Mouse (Mus musculus): ENCODE data around the gene Bcas1. TPM values are rescaled to one million over a fixed set of nuclear protein-coding genes. Genes with fewer than 3 reads are reported as not detected.

Bcas1 gene
- total RNA-seq, 2 experiments from 2014 or later, result 0.12 to 0.67 TPM

GRCm38 (mm10) chr2:170354963-170355367 lies 72.7 kb downstream of the Bcas1 start:
- intact Hi-C loops (cut with DNase I), result loop anchor here (1.0 to 2.0 kb wide), 2 partner anchors 46 to 154 kb away; no protein-coding TSS in a partner anchor
- DNase-seq, result peak; percentile 72 to 86

GRCm38 (mm10) chr2:170352273-170352672 lies 75.4 kb downstream of the Bcas1 start:
- intact Hi-C loops (cut with DNase I), result no loop called here
- no peak for DNase-seq

GRCm38 (mm10) chr2:170351847-170352246 lies 75.8 kb downstream of the Bcas1 start:
- DNase-seq, result no peak

GRCm38 (mm10) chr2:170349784-170350183 lies 77.9 kb downstream of the Bcas1 start:
- DNase-seq, result no peak
- intact Hi-C loops (cut with DNase I), result loop anchor here (5.0 kb wide), 1 partner anchor 132 kb away; no protein-coding TSS in a partner anchor

More at GRCm38 (mm10) chr2:170351847-170352246, 75.8 kb downstream of the Bcas1 start:
- intact Hi-C loops (cut with DNase I), result no loop called here

- intact Hi-C loops (cut with DNase I), result loop anchor here (5.0 kb wide), 1 partner anchor 132 kb away; no protein-coding TSS in a partner anchor
- no peak for DNase-seq
Measured at GRCm38 (mm10) chr2:170349096-170349495, 78.5 kb downstream of the Bcas1 start.

GRCm38 (mm10) chr2:170347131-170347765 lies 80.4 kb downstream of the Bcas1 start:
- DNase-seq, result peak; percentile 62 to 79
- intact Hi-C loops (cut with DNase I), result loop anchor here (2.0 to 5.0 kb wide), 2 partner anchors 130 to 230 kb away; no protein-coding TSS in a partner anchor

GRCm38 (mm10) chr2:170345410-170345793 lies 82.2 kb downstream of the Bcas1 start:
- DNase-seq, result no peak
- intact Hi-C loops (cut with DNase I), result loop anchor here (5.0 kb wide), 1 partner anchor 128 kb away; no protein-coding TSS in a partner anchor

GRCm38 (mm10) chr2:170344502-170345409 lies 82.9 kb downstream of the Bcas1 start:
- intact Hi-C loops (cut with DNase I), result loop anchor here (5.0 kb wide), 1 partner anchor 127 kb away; no protein-coding TSS in a partner anchor
- DNase-seq, result no peak

- intact Hi-C loops (cut with DNase I), result no loop called here
- no peak for DNase-seq
Measured at GRCm38 (mm10) chr2:170343819-170344317, 83.8 kb downstream of the Bcas1 start.

- intact Hi-C loops (cut with DNase I), result no loop called here
- DNase-seq, result peak; percentile 79 to 87
Measured at GRCm38 (mm10) chr2:170343133-170343818, 84.4 kb downstream of the Bcas1 start.

GRCm38 (mm10) chr2:170342312-170342830 lies 85.3 kb downstream of the Bcas1 start:
- no peak for DNase-seq
- intact Hi-C loops (cut with DNase I), result no loop called here

- no peak for DNase-seq
- intact Hi-C loops (cut with DNase I), result loop anchor here (2.0 kb wide), 1 partner anchor 18 kb away; no protein-coding TSS in a partner anchor
Measured at GRCm38 (mm10) chr2:170341179-170341578, 86.5 kb downstream of the Bcas1 start.

- intact Hi-C loops (cut with DNase I), result no loop called here
- peak; percentile 67 to 78 for DNase-seq
Measured at GRCm38 (mm10) chr2:170336266-170336760, 91.3 kb downstream of the Bcas1 start.

GRCm38 (mm10) chr2:170335168-170335567 lies 92.5 kb downstream of the Bcas1 start:
- intact Hi-C loops (cut with DNase I), result no loop called here
- DNase-seq, result no peak

- intact Hi-C loops (cut with DNase I), result no loop called here
- DNase-seq, result no peak
Measured at GRCm38 (mm10) chr2:170331870-170332269, 95.8 kb downstream of the Bcas1 start.

- intact Hi-C loops (cut with DNase I), result no loop called here
- DNase-seq, result peak; percentile 71 to 75
Measured at GRCm38 (mm10) chr2:170330466-170330865, 97.2 kb downstream of the Bcas1 start.

- DNase-seq, result peak in 1 of 2 experiments; percentile 33
- intact Hi-C loops (cut with DNase I), result no loop called here
Measured at GRCm38 (mm10) chr2:170329921-170330320, 97.7 kb downstream of the Bcas1 start.

- intact Hi-C loops (cut with DNase I), result loop anchor here (2.0 kb wide), 1 partner anchor 17 kb away; no protein-coding TSS in a partner anchor
- DNase-seq, result peak in 1 of 2 experiments; percentile 49
Measured at GRCm38 (mm10) chr2:170323925-170324347, 103.7 kb downstream of the Bcas1 start.

GRCm38 (mm10) chr2:170322013-170322414 lies 105.6 kb downstream of the Bcas1 start:
- intact Hi-C loops (cut with DNase I), result loop anchor here (2.0 kb wide), 1 partner anchor 19 kb away; no protein-coding TSS in a partner anchor
- peak in 1 of 2 experiments; percentile 48 for DNase-seq
